Mouse (Mus musculus): ENCODE results near the gene Zmpste24.
"Not testable (repeated sequence)": the region's sequence is repeated elsewhere in the genome, so short reads cannot be mapped to it uniquely, and the experiment has no call there.

Zmpste24 gene

GRCm38 (mm10) chr4:121097650-121098378 is at the start of gene Zmpste24:
Zmpste24 (minus strand) TSS chr4:121098241.
- in situ Hi-C loops (cut with MboI, MseI) = no loop called here

- in situ Hi-C loops (cut with MboI, MseI) = no loop called here
These were observed 11.1 kb upstream of the Zmpste24 start, which contains the start of gene Tmco2 for GRCm38 (mm10) chr4:121109126-121109525. Tmco2 (minus strand) TSS chr4:121109226.

GRCm38 (mm10) chr4:121103304-121103703 is 5.3 kb upstream of the Zmpste24 start:
- in situ Hi-C loops (cut with MboI, MseI) = loop anchor here (5.0 kb wide), 1 partner anchor 114 kb away; the partner anchor contains the start of gene Rlf

- in situ Hi-C loops (cut with MboI, MseI) = no loop called here
These were observed 7.8 kb downstream of the Zmpste24 start for GRCm38 (mm10) chr4:121090211-121090610.

- in situ Hi-C loops (cut with MboI, MseI) = no loop called here
These were observed 9.3 kb downstream of the Zmpste24 start for GRCm38 (mm10) chr4:121088696-121089095.

- in situ Hi-C loops (cut with MboI, MseI) = no loop called here
These were observed 13.5 kb downstream of the Zmpste24 start for GRCm38 (mm10) chr4:121084506-121084905.

GRCm38 (mm10) chr4:121080395-121080794 is 17.6 kb downstream of the Zmpste24 start:
- in situ Hi-C loops (cut with MboI, MseI) = no loop called here

GRCm38 (mm10) chr4:121077915-121078646 is 20.0 kb downstream of the Zmpste24 start:
- in situ Hi-C loops (cut with MboI, MseI) = no loop called here

GRCm38 (mm10) chr4:121074250-121074649 is 23.8 kb downstream of the Zmpste24 start:
- in situ Hi-C loops (cut with MboI, MseI) = no loop called here

GRCm38 (mm10) chr4:121065336-121065735 is 32.7 kb downstream of the Zmpste24 start:
- in situ Hi-C loops (cut with MboI, MseI) = no loop called here

- in situ Hi-C loops (cut with MboI, MseI) = not testable (repeated sequence)
These were observed 38.8 kb downstream of the Zmpste24 start for GRCm38 (mm10) chr4:121059218-121059617.

GRCm38 (mm10) chr4:121057032-121057431 is 41.0 kb downstream of the Zmpste24 start:
- in situ Hi-C loops (cut with MboI, MseI) = no loop called here

- in situ Hi-C loops (cut with MboI, MseI) = no loop called here
These were observed 41.7 kb downstream of the Zmpste24 start for GRCm38 (mm10) chr4:121056342-121056741.

GRCm38 (mm10) chr4:121052454-121053323 is 45.4 kb downstream of the Zmpste24 start:
- in situ Hi-C loops (cut with MboI, MseI) = no loop called here

GRCm38 (mm10) chr4:121051863-121052262 is 46.2 kb downstream of the Zmpste24 start:
- in situ Hi-C loops (cut with MboI, MseI) = no loop called here

GRCm38 (mm10) chr4:121042946-121043345 is 55.1 kb downstream of the Zmpste24 start:
- in situ Hi-C loops (cut with MboI, MseI) = no loop called here

- in situ Hi-C loops (cut with MboI, MseI) = no loop called here
These were observed 55.6 kb downstream of the Zmpste24 start for GRCm38 (mm10) chr4:121042472-121042871.

GRCm38 (mm10) chr4:121040897-121041671 is 57.0 kb downstream of the Zmpste24 start:
- in situ Hi-C loops (cut with MboI, MseI) = no loop called here

GRCm38 (mm10) chr4:121040323-121040722 is 57.7 kb downstream of the Zmpste24 start:
- in situ Hi-C loops (cut with MboI, MseI) = no loop called here

- in situ Hi-C loops (cut with MboI, MseI) = no loop called here
These were observed 58.5 kb downstream of the Zmpste24 start, which contains the start of gene Col9a2 for GRCm38 (mm10) chr4:121039331-121040115. Col9a2 (plus strand) TSS chr4:121039385.

Measured in regulatory T cell (primary cell).